Mouse (Mus musculus) limb, embryonic 11.5 days (tissue): ENCODE measurements around the gene Ston2. TPM values are rescaled to one million over a fixed set of nuclear protein-coding genes. Genes with fewer than 3 reads are reported as not detected.
"Not testable (repeated sequence)": the region's sequence is repeated elsewhere in the genome, so short reads cannot be mapped to it uniquely, and the experiment has no call there.

ENCODE experiments used
- ATAC-seq: fragments of 200-750 bp; cut with Nextera tagmentation; 2 replicates; pipeline ENCODE4 v1.8.0; 2017; ENCODE audit warnings: low read depth; ENCODE audit not compliant: insufficient number of reproducible peaks, low FRiP score, low TSS enrichment
- DNase-seq: peaks from one replicate; pipeline ENCODE4 v3.0.0-alpha.2; 2015; ENCODE audit warnings: low spot score
- H3K27ac ChIP-seq: fragments of 300-500 bp; sonication (generic); replicated peaks from 2 replicates; pipeline ENCODE4 v1.5.1; 2014; ENCODE audit warnings: low read depth, mild to moderate bottlenecking, low read length
- H3K27me3 ChIP-seq: fragments of 300-500 bp; sonication (generic); 2 replicates; pipeline ENCODE4 v1.6.1; 2014; ENCODE audit warnings: mild to moderate bottlenecking, low read length, mixed read lengths; ENCODE audit not compliant: control insufficient read depth, insufficient read depth
- H3K36me3 ChIP-seq: fragments of 300-500 bp; sonication (generic); 2 replicates; pipeline ENCODE4 v1.6.1; 2014; ENCODE audit warnings: mild to moderate bottlenecking, low read length, moderate library complexity, mixed read lengths; ENCODE audit not compliant: control insufficient read depth, insufficient read depth
- H3K4me1 ChIP-seq: fragments of 300-500 bp; sonication (generic); 2 replicates; pipeline ENCODE4 v1.6.1; 2014; ENCODE audit warnings: low read length, mixed read lengths; ENCODE audit not compliant: control insufficient read depth, insufficient read depth
- H3K4me2 ChIP-seq: fragments of 300-500 bp; sonication (generic); 2 replicates; pipeline ENCODE4 v1.6.1; 2014; ENCODE audit warnings: low read depth, mild to moderate bottlenecking, moderate library complexity; ENCODE audit not compliant: severe bottlenecking
- H3K4me3 ChIP-seq: fragments of 300-500 bp; sonication (generic); 2 replicates; pipeline ENCODE4 v1.5.1; 2014; ENCODE audit warnings: low read depth, low read length
- H3K9ac ChIP-seq: fragments of 300-500 bp; sonication (generic); 2 replicates; pipeline ENCODE4 v1.6.1; 2014; ENCODE audit warnings: mild to moderate bottlenecking, low read length
- H3K9me3 ChIP-seq: fragments of 300-500 bp; sonication (generic); 2 replicates; pipeline ENCODE4 v1.6.1; 2016; ENCODE audit warnings: low read length; ENCODE audit not compliant: control insufficient read depth
- WGBS: fragments of 180-500 bp; shearing (Covaris S2); extraction: QIAGEN DNeasy Blood & Tissue Kit; methylation state at CpG from one replicate; pipeline ENCODE4 v1.1.7; 2014; 5-methylcytosine and 5-hydroxymethylcytosine counted together
- polyA plus RNA-seq: library from polyadenylated mRNA; unstranded; fragments of >200 nt; fragmentation: Nextera tagmentation; extraction: Ambion mirVana; gene quantifications from 2 replicates; pipeline ENCODE4 v1.2.1, GENCODE M21; 2014

The Ston2 gene
- polyA plus RNA-seq, 1 experiment from 2014 or later = 6.3 TPM

DNA sequence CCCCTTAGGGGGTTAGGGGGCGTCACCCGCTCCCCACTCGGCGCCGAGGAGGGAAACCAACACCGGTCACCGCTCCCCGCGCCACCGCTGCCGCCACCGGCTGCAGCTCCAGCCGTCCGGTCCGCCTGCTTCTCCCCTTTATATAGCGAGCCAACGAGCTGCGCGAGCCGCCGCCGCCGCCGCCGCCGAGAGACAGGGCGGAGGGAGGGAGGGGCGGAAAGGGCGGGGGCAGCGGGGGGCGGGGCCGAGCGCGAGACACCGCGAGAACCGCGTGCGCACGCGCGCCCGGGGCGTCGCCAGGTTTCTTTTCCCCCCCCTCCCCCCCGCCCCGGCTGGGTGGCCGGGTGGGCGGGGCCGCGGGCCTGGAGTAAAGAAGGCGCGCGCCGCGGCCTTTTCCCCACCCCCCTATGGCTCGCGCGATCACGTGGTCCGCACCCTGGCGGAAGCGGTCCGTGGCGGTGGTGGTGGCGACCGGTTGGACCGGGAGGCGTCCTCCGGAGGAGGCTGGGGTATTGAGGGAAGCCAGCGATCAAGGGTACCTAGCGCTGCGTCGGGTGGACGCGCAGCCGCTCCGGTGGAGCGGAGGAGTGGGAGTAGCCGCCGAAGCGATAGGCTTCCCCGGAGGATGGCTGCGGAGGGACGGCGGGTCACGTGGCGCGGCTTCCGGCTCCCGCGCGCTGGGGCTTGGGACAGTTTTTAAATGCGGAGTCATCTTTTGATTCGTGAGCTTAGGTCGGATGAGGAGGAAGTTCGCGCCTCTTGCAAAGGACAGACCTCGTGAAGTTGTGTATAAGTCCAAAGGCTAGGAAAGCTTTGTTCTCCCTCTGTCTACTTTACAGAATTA, 198.1 kb downstream of the Ston2 start, which contains the start of gene Gtf2a1:
Gene Gtf2a1, minus strand, starts transcription at position 641 of the 844 bp plus-strand sequence.
- peak within 1 kb of the TSS; percentile 48 for H3K4me2 ChIP-seq
- peak within 1 kb of the TSS; percentile 100 for H3K9ac ChIP-seq
- H3K9me3 ChIP-seq = no peaks in the 10 kb centered on the region
- 0 out of 2 replicates have a peak, but pooled peaks cover 3% of the 10 kb centered on the region for H3K4me1 ChIP-seq
- WGBS = under 1% methylated on average over 58 of the region's 99 CpGs
- peak within 1 kb of the TSS; percentile 100 for H3K27ac ChIP-seq
- peak within 1 kb of the TSS; percentile 65 for H3K4me3 ChIP-seq
- peaks cover 5% of the 10 kb centered on the region for H3K36me3 ChIP-seq
- H3K27me3 ChIP-seq = no peaks in the 10 kb centered on the region
- peak; percentile 88 for ATAC-seq
- peak; percentile 97 for DNase-seq

DNA sequence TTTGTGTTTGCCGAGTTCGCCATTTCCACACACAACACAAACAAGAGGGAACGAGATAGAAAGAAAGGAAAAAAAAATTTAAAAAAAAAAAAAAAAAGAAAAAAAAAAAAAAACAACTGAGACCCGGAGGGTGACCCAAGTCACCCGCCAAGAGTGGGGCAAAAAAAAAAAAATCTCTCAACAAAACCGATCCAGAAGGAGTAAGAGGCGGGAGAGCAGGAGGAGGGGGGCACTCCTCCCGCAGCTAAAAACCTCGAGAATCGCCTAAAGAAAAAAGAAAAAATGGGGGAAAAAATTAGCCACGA, 198.7 kb downstream of the Ston2 start:
- peak overlapping the region; percentile 100 for H3K9ac ChIP-seq
- 0% methylated on average over 11 of the region's 11 CpGs for WGBS
- H3K9me3 ChIP-seq = no peaks in the 10 kb centered on the region
- no peak for DNase-seq
- 0 out of 2 replicates have a peak, but pooled peaks cover 3% of the 10 kb centered on the region for H3K4me1 ChIP-seq
- peak overlapping the region; percentile 22; the same call in 1 of the 2 replicates for H3K4me2 ChIP-seq
- peak overlapping the region; percentile 100 for H3K27ac ChIP-seq
- no peak for ATAC-seq
- peak overlapping the region; percentile 65 for H3K4me3 ChIP-seq
- H3K27me3 ChIP-seq = no peaks in the 10 kb centered on the region
- H3K36me3 ChIP-seq = peaks cover 8% of the 10 kb centered on the region

DNA sequence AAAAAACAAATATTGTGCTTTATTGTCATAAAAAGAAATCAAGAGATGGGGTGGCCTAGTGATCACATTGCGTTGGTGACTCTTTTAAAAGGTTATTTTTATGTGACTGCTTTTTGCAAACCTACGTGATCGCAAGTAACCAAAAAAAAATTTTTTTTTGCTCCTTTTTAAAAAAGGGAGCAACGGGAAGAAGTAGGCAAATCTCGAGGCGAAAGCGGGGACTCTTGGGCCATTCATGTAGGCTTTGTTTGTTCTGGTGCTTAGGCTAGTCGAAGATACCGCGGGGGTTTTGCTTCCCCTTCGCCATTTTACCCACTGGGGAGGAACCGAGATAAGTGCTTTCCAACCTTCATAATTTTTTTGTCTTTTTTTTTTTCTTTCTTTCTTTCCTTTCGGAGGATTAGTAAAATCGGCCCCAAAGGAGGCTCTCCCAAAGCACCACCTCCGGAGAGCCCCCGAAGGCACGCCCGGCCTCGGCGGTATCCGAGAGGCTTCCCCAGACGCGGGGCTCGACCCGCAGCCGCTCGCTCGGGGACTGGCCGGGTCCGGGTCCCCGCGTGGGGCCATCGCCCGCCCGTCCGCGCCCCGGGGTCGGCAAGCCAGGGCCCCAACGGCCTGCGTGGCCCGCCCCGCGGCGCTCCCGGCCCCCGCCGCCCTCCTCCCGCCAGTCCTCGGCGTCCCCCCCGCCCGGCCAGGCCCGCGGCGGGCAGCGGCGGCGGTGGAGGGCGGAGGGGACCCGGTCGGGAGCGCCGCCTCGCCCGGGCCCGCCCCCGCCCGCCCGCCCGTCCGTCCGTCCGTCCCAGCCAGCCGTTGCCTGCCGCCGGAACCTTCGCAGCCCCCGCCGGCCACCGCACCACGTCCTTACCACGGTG, 199.3 kb downstream of the Ston2 start:
- Histone ChIP-seq H3K4me3 (peak overlapping the region; percentile 65), H3K36me3 (peaks cover 8% of the 10 kb centered on the region), H3K4me2 (peak overlapping the region; percentile 47; the same call in 1 of the 2 replicates), H3K9me3 (no peaks in the 10 kb centered on the region), H3K9ac (peak overlapping the region; percentile 100), H3K27me3 (no peaks in the 10 kb centered on the region), H3K4me1 (0 out of 2 replicates have a peak, but pooled peaks cover 3% of the 10 kb centered on the region), H3K27ac (peak overlapping the region; percentile 100)
- no peak for ATAC-seq
- WGBS = under 1% methylated on average over 61 of the region's 83 CpGs
- DNase-seq = peak; percentile 67

DNA sequence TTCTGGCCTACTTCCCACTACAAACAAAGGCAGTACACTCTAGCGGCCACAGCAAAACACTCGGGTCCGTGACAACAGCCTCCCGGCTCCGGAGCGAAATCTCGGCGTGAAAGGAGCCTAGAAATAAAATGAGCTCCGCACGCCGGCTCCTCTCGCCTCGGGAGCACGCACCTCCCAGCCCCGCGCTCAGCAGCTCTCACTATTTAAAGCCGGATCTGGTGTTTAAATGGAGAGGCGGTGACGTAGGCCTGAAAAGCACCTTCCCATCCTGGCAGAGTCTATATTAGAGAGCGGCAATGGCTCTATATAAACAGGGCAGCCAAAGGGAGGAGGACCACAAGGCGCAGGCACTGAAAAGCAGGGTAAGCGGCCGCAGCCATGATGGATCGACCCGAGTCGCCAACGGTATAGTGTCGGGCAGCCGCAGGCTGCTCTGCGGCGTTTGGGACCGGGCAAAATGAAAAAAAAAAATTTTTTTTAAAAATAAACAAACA, 200.0 kb downstream of the Ston2 start:
- ATAC-seq (peak; percentile 90), DNase-seq (peak; percentile 93)
- H3K9ac ChIP-seq = peak overlapping the region; percentile 100
- peak overlapping the region; percentile 47 for H3K4me2 ChIP-seq
- no peaks in the 10 kb centered on the region for H3K9me3 ChIP-seq
- H3K4me1 ChIP-seq = 0 out of 2 replicates have a peak, but pooled peaks cover 3% of the 10 kb centered on the region
- H3K27ac ChIP-seq = peak overlapping the region; percentile 100
- WGBS = 0% methylated on average over 32 of the region's 32 CpGs
- H3K36me3 ChIP-seq = peaks cover 8% of the 10 kb centered on the region
- peak overlapping the region; percentile 65 for H3K4me3 ChIP-seq
- no peaks in the 10 kb centered on the region for H3K27me3 ChIP-seq

DNA sequence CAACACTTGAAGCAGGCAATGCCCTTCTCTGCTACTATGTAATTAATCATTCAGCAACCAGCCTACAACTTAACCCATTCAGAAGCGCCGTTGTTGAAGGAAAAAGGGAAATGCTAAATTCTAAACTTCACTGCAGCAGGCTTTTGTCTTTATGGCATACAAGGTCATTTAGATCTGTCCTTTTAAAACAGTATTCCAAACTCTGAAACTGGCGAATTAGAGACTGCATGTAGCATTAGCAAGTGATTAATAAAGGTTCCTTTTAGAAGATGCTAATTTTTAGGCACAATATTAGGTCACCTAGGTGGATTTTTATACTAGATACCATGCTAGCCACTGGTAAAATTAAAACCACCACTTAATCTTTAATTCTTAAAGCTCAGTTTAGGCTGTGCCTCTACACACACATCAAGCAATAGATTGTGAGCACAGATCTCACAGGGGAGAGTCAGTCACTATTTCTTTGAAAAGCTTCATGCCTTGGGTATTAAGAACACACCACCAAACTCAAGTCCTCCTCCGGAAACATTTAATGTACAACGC, 200.6 kb downstream of the Ston2 start:
- Histone ChIP-seq H3K4me3 (peak overlapping the region; percentile 65), H3K4me1 (0 out of 2 replicates have a peak, but pooled peaks cover 3% of the 10 kb centered on the region), H3K9me3 (no peaks in the 10 kb centered on the region), H3K36me3 (peaks cover 8% of the 10 kb centered on the region), H3K9ac (peak overlapping the region; percentile 100), H3K27ac (peak overlapping the region; percentile 31; the same call in 1 of the 2 replicates), H3K27me3 (no peaks in the 10 kb centered on the region), H3K4me2 (peak overlapping the region; percentile 47)
- ATAC-seq (no peak), DNase-seq (no peak)
- WGBS = 11% methylated on average over 5 of the region's 5 CpGs

DNA sequence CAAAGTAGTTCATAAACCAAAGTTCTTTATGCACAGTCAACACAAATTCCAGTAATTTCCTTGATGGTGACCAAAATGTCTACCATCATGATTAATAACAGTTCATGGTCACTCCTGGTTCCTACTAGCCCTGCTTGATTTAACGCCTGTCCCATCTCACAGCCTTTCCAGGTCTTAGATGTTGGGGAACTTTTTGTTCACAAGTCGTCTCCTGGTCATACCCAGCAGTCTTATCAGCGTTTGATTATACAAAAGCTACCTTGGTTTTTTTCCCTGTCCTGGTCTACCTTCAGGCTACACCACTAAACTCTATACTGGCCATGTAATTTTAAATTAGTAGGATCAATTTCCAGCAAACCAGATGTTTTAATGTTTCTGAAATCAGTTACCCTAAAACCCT, 201.1 kb downstream of the Ston2 start:
- DNase-seq (no peak), ATAC-seq (no peak)
- peaks cover 10% of the 10 kb centered on the region for H3K36me3 ChIP-seq
- H3K4me3 ChIP-seq = peak overlapping the region; percentile 65
- H3K4me2 ChIP-seq = peak overlapping the region; percentile 47
- H3K9ac ChIP-seq = no peak overlapping the region
- no peak overlapping the region for H3K27ac ChIP-seq
- H3K9me3 ChIP-seq = no peaks in the 10 kb centered on the region
- no peaks in the 10 kb centered on the region for H3K27me3 ChIP-seq
- H3K4me1 ChIP-seq = 0 out of 2 replicates have a peak, but pooled peaks cover 3% of the 10 kb centered on the region
- 48% methylated on average over 3 of the region's 3 CpGs for WGBS

DNA sequence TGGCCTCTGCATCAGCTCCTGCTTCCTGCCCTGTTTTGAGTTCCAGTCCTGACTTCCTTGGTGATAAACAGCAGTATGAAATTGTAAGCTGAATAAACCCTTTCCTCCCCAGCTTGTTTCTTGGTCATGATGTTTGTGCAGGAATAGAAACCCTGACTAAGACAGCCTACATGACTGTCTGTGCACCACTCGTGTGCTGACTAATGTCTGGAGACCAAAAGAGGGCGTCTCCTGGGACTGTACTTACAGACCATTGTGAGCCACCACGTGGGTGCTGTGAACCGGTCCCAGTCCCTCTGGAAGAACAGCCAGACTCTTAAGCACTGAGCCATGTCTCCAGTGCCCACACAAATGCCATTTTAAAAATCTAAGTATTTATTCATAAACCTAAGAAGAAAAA, 202.4 kb downstream of the Ston2 start:
- H3K9ac ChIP-seq, ATAC-seq, H3K27me3 ChIP-seq, DNase-seq, H3K27ac ChIP-seq, H3K36me3 ChIP-seq, H3K4me1 ChIP-seq, H3K4me3 ChIP-seq, H3K4me2 ChIP-seq, H3K9me3 ChIP-seq: not testable (repeated sequence)
- WGBS = 96% methylated on average over 4 of the region's 4 CpGs

DNA sequence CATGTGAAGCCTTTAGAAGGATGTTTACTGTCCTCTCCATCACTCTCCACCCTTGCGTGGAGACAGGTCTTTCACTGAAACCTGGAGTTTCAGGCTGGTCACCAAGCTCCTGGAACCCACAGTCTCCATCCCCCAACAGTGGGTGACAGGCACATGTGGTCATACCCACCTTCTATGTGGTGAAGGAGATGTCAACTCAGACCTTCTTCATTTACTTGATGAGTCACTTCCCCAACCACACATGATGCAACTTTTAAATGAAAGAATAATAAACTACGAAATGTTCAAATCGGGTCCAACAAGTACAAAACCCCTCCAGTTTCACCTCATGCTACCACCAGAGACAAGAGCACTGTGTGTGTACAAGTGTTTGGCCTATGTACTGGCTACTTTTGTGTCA, 203.0 kb downstream of the Ston2 start:
- Histone ChIP-seq H3K9ac (no peak overlapping the region), H3K27me3 (no peaks in the 10 kb centered on the region), H3K4me2 (no peak overlapping the region), H3K4me1 (no peaks in the 10 kb centered on the region), H3K36me3 (peaks cover 10% of the 10 kb centered on the region), H3K9me3 (no peaks in the 10 kb centered on the region), H3K4me3 (no peak overlapping the region), H3K27ac (no peak overlapping the region)
- 98% methylated on average over 3 of the region's 3 CpGs for WGBS
- DNase-seq (no peak), ATAC-seq (no peak)
